Mouse (Mus musculus) kidney, postnatal 4 days (tissue): ENCODE measurements at regions not wholly inside any gene's neighbourhood (a gene's known extent, or its start where the extent isn't known, plus 50 kb on each side); places are given as distances from the start of the nearest gene placed in this dataset.
A peak's percentile ranks its signal among the peaks of the same experiment; 100 is the strongest.

ENCODE experiments used
- DNase-seq, 2 experiments: peaks; one replicate each; pipeline ENCODE4 v3.0.0; 2021; ENCODE audit warnings: mixed read lengths in 2 of 2

- DNase-seq: no peak
Measured at GRCm38 (mm10) chr9:69814432-69814831, 53.7 kb upstream of the Foxb1 start.

DNA sequence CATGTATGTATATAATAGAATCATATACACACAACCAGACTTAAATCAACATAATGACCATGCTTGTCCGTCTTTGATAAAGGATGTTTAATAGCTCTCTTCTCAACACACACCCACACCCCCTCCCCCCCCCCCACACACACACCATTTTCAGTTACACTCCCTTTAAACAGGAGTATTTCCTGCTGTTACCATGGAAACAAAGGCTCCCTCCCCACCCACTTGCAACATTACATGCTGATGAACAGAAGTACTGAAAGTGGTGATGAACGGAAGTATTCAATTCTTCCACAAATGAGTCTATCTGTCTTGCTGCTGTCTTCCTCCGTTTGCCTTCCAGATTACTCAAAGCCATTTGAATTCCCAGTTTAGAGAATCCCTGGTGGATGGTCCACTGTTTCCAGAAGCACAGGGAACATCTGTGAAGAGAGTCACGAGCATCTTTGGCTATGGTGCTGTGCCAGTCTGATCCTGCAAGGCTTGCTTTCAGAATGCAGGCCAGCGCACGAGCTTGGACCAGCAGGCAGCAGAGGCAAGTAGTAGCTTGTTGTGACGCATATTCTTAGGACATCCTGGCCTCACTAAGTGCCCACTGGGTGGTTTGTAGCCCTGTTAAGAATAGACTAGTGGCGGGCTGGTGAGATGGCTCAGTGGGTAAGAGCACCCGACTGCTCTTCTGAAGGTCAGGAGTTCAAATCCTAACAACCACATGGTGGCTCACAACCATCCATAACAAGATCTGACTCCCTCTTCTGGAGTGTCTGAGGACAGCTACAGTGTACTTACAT is 62.6 kb upstream of the Foxb1 start:
- no peak for DNase-seq

GRCm38 (mm10) chr9:69828428-69828827 is 67.7 kb upstream of the Foxb1 start:
- DNase-seq: no peak

DNA sequence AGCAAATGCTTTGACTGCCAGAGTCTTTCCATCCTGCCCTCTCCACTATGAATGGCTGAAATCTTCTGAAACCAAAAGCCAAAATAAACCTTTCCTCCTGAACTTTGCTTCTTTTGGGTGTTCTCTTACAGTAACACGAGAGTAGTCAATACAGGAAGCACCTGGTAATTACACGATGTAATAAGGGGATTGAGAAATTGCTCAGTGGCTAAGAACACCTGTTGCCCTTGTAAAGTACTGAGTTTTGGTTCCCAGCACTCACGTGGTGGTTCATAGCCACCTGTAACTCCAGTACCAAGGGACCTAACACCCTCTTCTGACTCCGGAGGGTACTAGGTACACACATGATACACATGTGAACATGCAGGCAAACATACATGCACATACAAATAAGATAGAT is 74.7 kb upstream of the Foxb1 start:
- no peak for DNase-seq

DNA sequence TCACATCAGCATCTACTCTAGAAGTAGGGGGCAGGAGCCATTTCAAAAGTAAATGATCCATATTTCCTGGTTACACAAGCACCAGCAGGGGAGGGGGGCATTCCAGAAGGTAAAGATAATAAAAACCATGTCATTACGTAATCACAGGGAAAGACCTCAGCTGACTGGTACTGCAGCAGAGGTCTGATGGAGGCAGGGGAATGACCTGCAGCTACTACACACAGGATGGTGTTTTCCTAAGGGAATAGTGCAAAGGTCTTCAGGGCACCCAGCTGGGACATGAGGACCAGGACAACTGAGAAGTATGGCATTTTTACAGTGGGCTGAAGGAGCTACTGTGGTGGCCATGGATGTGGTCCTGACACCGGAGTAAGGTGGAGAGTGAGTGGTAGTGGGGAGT is 78.5 kb upstream of the Foxb1 start:
- DNase-seq: no peak

- no peak for DNase-seq
Measured at GRCm38 (mm10) chr9:69844712-69845111, 84.0 kb upstream of the Foxb1 start.

- no peak for DNase-seq
Measured at GRCm38 (mm10) chr9:69845210-69845609, 84.5 kb upstream of the Foxb1 start.

DNA sequence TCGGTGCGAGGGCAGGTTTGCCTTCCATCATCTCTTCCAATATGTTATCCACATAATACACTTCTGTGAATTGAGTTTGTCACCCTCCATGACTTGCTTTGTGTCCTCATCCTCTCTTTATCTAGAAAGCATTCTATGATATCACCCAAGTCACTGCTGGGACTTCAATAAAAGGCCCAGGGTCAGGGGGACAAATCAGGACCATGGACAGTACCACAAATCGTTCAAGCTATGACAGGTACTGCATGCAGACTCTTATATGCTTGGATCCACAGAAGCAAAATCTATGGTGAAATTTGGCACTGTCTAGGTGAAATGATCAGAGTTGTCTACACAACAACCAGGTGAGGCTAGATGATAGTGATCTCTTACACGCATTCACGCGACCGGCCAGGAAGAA is 95.9 kb upstream of the Foxb1 start:
- peak; percentile 59 to 66 for DNase-seq

DNA sequence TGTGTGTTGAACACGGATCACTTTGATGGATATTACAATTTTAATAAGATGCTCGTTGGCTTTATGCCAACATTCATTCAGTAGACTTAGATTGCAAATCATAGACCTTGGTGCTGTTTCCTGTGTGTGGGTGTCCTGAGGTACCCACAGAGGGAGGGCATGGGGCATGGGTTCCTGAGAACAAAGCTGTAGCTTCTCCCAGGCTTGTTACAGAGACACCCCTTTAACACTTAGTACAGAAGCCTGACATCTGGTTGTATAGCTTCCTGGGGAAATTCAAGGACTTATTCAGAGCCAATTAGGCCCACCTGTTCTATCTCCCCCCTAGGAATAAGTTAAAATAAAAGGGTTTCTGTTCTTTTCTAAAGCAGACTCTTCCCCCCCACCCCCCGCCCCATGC is 97.9 kb upstream of the Foxb1 start:
- DNase-seq: no peak

DNA sequence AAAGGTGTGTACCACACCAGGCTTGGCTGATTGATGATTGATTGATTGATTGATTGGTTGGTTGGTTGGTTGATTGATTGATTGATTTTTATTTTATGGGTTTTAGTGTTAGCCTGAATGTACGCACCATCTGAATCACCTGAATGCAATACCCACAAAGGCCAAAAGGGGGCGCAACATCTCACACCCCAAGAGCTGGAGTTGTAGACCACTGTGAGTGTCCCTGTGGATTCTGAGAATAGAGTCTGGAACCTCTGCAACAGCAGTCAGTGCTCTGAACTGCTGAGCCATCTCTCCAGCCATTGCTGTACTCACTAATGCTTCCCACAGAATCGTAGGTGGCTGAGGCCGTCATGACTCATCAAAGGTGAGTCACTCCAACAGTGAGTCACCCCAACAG is 109.4 kb upstream of the Foxb1 start:
- DNase-seq: peak; percentile 5 to 8

GRCm38 (mm10) chr9:69886351-69886750 is 102.9 kb upstream of the Bnip2 start:
- DNase-seq: no peak

GRCm38 (mm10) chr9:69898016-69898415 is 91.2 kb upstream of the Bnip2 start:
- no peak for DNase-seq

GRCm38 (mm10) chr9:69899371-69899770 is 89.9 kb upstream of the Bnip2 start:
- peak; percentile 68 to 73 for DNase-seq

DNA sequence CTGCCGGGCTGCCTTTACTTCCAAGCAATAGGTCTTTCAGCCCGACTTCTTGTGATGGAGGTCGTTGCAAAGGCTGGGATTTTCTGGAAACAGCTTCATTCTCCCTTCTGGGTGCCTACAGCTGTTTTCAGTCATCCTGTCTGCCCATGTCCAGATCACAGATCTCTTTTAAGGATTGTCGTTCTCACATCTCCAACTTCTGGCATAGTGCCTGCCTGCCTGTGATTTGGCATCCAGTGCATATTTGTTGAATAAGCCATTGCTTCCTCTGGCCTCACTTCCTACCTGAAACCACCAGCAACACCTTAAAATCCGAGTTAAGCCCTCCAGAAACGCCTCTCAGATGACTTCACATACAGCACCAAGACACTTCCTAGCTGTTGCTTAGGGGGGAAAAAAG is 88.4 kb upstream of the Bnip2 start:
- DNase-seq: peak; percentile 8 to 9

GRCm38 (mm10) chr9:69907123-69907945 is 81.9 kb upstream of the Bnip2 start:
- DNase-seq: peak; percentile 33 to 44

DNA sequence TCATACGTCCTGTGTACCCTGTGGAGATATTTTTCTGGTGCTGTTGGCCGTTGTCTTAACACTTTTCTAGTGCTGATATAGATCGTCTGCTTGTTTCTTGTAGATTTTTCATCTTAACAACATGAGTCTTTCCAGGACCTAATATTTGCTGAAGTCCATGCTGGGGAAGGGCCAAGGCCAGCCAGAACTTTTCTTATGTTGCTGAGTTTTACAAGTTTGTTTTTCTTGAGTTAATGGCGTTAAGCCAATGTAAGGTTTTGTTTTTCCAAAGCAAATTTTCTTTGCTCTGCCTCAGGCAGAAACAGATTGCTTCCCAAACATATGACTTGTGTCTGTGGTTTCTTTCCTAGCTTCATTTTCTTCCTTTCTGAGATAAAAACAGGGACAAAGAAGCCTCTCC is 78.6 kb upstream of the Bnip2 start:
- DNase-seq: peak; percentile 36 to 48

DNA sequence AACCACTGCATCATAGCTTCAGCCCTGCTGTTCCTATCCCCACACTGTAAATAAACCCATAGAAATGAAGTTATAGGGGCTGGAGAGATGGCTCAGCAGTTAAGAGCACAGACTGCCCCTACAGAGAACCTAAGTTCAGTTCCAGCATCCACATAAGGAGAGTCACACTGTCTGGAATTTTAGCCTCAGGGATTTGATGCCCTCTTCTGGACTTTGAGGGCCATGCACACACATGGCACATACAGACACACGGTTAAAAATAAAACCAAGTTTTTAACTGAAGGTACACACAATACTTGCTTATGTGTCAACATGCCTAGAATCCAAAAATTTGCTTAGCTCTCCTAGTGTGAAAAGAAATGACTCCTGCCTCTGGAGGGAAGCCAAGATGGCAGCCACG is 61.1 kb upstream of the Bnip2 start:
- DNase-seq: no peak

DNA sequence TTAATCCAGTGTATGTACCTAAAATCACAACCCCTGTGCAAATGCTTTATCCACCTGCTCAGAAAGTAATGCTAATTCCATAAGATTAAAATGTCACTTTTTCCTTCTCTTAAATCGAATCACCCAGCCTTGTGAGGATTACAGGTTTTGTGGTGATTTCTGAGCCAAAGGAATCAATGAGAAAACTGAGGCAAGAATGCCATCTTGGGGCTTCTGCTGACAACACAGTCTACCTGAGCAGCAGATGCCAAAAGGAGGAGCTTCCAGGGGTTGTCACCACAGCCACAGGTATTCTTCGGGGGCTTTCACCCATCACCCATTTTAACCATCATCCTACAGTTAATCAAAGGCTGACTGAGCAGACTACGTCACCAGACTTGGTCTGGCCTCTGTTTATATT is 51.4 kb upstream of the Bnip2 start:
- no peak for DNase-seq
